Mouse (Mus musculus): Measurements from ENCODE around the gene Rheb.

GRCm38 (mm10) chr5:24888874-24889591 is 46.6 kb upstream of the Rheb start:
- TF ChIP-seq CTCF (IDR thresholded peaks at IDR 0.05; ENCODE audit: insufficient read depth, low read depth, low read length) (no peak), POLR2A (IDR thresholded peaks at IDR 0.05; ENCODE audit: insufficient read depth, low read depth, low read length) (no peak)
